Mouse (Mus musculus) intestine, embryonic 14.5 days (tissue): ENCODE measurements around the gene Pds5a. TPM values are rescaled to one million over a fixed set of nuclear protein-coding genes. Genes with fewer than 3 reads are reported as not detected.

Experiments used
- ATAC-seq: fragments of 200-750 bp; cut with Nextera tagmentation; replicated peaks from 2 replicates; pipeline ENCODE4 v1.8.0; 2017; ENCODE audit warnings: low read depth, moderate number of reproducible peaks, moderate TSS enrichment, moderate library complexity; ENCODE audit not compliant: low FRiP score, low TSS enrichment
- DNase-seq: peaks from one replicate; pipeline ENCODE4 v3.0.0-alpha.2; 2018; ENCODE audit warnings: low spot score
- H3K27ac ChIP-seq: fragments of 300-500 bp; sonication (generic); 2 replicates; pipeline ENCODE4 v1.5.1; 2014; ENCODE audit warnings: low read depth, mild to moderate bottlenecking, control low read depth
- H3K27me3 ChIP-seq: fragments of 300-500 bp; sonication (generic); replicated peaks from 2 replicates; pipeline ENCODE4 v1.6.1; 2014; ENCODE audit warnings: low read length, control low read depth; ENCODE audit not compliant: control insufficient read depth, insufficient read depth
- H3K36me3 ChIP-seq: fragments of 300-500 bp; sonication (generic); 2 replicates; pipeline ENCODE4 v1.6.1; 2014; ENCODE audit warnings: low read length, control low read depth; ENCODE audit not compliant: control insufficient read depth, insufficient read depth
- H3K4me1 ChIP-seq: fragments of 300-500 bp; sonication (generic); replicated peaks from 2 replicates; pipeline ENCODE4 v1.6.1; 2014; ENCODE audit warnings: low read length, control low read depth, mixed read lengths; ENCODE audit not compliant: control insufficient read depth, insufficient read depth
- H3K4me2 ChIP-seq: fragments of 300-500 bp; sonication (generic); 2 replicates; pipeline ENCODE4 v1.6.1; 2014; ENCODE audit warnings: low read length
- H3K4me3 ChIP-seq: fragments of 300-500 bp; sonication (generic); 2 replicates; pipeline ENCODE4 v1.5.1; 2014; ENCODE audit warnings: low read depth, low read length, control low read depth, mixed read lengths
- H3K9ac ChIP-seq: fragments of 300-500 bp; sonication (generic); 2 replicates; pipeline ENCODE4 v1.6.1; 2014; ENCODE audit warnings: mild to moderate bottlenecking, low read length
- H3K9me3 ChIP-seq: fragments of 300-500 bp; sonication (generic); 2 replicates; pipeline ENCODE4 v1.6.1; 2016; ENCODE audit warnings: low read length, control low read depth; ENCODE audit not compliant: control insufficient read depth
- WGBS: fragments of 180-500 bp; shearing (Covaris S2); extraction: QIAGEN DNeasy Blood & Tissue Kit; methylation state at CpG from one replicate; pipeline ENCODE4 v1.1.7; 2014; 5-methylcytosine and 5-hydroxymethylcytosine counted together
- polyA plus RNA-seq: library from polyadenylated mRNA; unstranded; fragments of >200 nt; fragmentation: Nextera tagmentation; extraction: Ambion mirVana; gene quantifications from 2 replicates; pipeline ENCODE4 v1.2.1, GENCODE M21; 2014

Pds5a gene
- polyA plus RNA-seq, 1 experiment from 2014 or later = 88.7 TPM

DNA sequence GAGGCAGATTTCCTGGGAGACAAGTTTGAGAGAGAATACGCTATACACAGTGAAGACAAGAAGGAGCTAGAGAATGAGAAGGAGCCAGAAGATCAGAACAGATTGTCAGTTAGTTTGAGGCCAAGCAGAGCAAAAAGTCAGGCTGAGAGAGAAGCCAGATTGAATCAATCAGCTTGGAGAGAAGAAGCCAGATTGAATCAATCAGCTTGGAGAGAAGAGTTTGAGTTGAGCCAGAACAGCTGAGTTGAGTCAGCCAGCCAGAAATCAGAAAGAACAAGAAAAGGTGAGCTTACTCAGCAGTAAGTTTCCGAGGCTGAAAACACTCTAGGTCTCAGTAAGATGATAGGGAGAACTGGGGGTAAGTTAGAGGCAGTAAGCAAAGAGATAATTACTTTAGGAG is 123.2 kb downstream of the Pds5a start:
- Histone ChIP-seq H3K4me2 (no peak overlapping the region), H3K9me3 (no peaks in the 10 kb centered on the region), H3K9ac (no peak overlapping the region), H3K4me3 (no peak overlapping the region), H3K27me3 (no peaks in the 10 kb centered on the region), H3K27ac (no peak overlapping the region), H3K4me1 (no peaks in the 10 kb centered on the region), H3K36me3 (peaks cover 36% of the 10 kb centered on the region)
- ATAC-seq (no peak), DNase-seq (no peak)
- WGBS = 79% methylated on average over 2 of the region's 2 CpGs

DNA sequence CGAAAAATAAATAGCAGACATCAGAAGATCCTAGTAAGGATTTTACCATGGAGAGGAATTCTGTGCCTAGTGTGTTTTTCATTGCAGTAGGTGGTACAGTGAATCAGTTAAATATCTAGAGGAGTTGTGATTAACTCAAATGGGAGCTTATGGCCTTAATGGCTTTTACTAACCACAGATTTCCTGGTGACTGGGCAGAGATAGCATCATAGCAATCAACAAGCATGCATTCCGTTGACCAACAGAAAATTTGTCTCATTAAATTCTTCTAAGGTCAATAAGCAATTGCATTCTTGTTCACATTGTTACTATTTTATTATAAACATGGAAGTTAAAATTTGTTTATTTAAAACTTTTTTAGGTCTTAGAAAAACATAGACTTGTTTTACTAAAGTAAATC is 132.6 kb downstream of the Pds5a start:
- Histone ChIP-seq H3K9ac (no peak overlapping the region), H3K27ac (no peak overlapping the region), H3K4me3 (no peak overlapping the region), H3K4me1 (no peaks in the 10 kb centered on the region), H3K4me2 (no peak overlapping the region), H3K27me3 (no peaks in the 10 kb centered on the region), H3K9me3 (no peaks in the 10 kb centered on the region), H3K36me3 (peaks cover 28% of the 10 kb centered on the region)
- DNase-seq = no peak
- 85% methylated on average over 2 of the region's 2 CpGs for WGBS
- ATAC-seq = no peak

DNA sequence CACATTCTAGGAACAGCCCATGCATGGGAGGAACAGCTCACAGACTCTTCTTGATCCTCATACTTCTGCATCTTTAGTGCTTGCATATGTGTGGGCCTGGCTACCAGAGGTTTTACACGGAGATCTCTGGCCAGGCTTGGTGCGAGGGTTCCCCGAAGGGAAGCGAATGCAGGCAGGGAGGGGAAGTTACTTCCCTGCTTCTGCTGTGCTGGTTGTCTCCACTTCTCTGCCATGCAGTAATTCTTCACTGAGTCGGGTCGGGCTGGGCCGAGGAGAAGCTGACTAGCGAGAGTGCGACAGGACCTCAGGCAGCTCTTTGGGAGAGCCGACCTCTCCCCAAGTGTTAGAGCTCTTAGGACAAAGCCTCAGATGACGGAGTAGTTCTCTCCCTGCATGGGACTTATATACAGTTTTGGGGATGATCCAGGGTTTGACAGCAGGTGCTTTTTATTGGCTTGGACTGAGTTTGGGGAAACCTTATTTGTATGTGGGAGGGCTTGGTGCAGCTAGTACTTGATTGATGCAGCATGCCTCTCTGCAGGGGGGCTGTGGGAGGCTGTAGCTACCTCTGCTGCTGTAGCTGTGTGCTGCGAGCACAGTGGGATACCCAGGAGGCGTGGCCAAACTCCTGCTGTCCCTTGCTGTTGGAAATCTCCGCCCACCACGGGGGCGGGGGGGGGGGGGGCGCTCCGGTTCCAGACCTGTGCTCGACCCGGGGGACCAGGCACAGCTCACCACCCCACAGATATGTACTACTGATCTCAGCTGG is 136.8 kb downstream of the Pds5a start:
- peak; percentile 52 for DNase-seq
- WGBS = 49% methylated on average over 20 of the region's 20 CpGs

DNA sequence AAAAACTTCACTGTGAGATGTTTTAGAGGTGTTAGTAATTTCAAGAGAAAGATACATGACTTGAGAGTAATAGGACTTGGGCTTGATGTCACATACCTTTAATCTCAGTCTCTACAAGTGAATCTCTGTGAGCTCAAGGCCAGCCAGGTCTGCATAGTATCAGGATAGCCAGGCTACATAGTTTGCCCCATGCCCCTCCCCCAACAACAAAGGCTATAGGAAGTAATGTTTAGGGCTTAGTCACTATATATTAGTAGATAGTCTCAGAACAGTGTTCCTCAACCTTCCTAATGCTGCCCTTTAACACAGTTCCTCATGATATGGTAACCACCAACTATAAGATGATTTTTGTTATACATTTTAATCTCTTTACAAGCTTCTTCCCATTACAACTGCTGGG is 141.0 kb downstream of the Pds5a start:
- no peak for ATAC-seq

More for the DNA sequence above, 136.8 kb downstream of the Pds5a start:
- no peak for ATAC-seq
- H3K27me3 ChIP-seq = no peaks in the 10 kb centered on the region
- no peak overlapping the region for H3K9ac ChIP-seq
- no peak overlapping the region for H3K4me2 ChIP-seq
- H3K9me3 ChIP-seq = no peaks in the 10 kb centered on the region
- peaks cover 5% of the 10 kb centered on the region; the same call in 1 of the 2 replicates for H3K36me3 ChIP-seq
- no peaks in the 10 kb centered on the region for H3K4me1 ChIP-seq
- H3K27ac ChIP-seq = no peak overlapping the region
- H3K4me3 ChIP-seq = no peak overlapping the region

More for the DNA sequence above, 141.0 kb downstream of the Pds5a start:
- Histone ChIP-seq H3K4me1 (no peaks in the 10 kb centered on the region), H3K9ac (no peak overlapping the region), H3K27me3 (no peaks in the 10 kb centered on the region), H3K4me3 (no peak overlapping the region), H3K9me3 (no peaks in the 10 kb centered on the region), H3K36me3 (peaks cover 3% of the 10 kb centered on the region; the same call in 1 of the 2 replicates), H3K4me2 (no peak overlapping the region), H3K27ac (no peak overlapping the region)
- no peak for DNase-seq

Other genes starting within 250 kb of the Pds5a start
- 2.4 TPM in 1 of 2 replicates, not detected in the other for gene Gm43552, start 205.4 kb downstream of the Pds5a start, polyA plus RNA-seq
- gene Smim14, start 161.1 kb downstream of the Pds5a start, polyA plus RNA-seq = 109 and 111 TPM in 2 replicates
- 123 and 124 TPM in 2 replicates for gene Ube2k, start 161.0 kb downstream of the Pds5a start, polyA plus RNA-seq
- gene N4bp2, start 65.2 kb upstream of the Pds5a start, polyA plus RNA-seq = 41.0 and 43.4 TPM in 2 replicates
- 0.73 and 0.77 TPM in 2 replicates for gene Rhoh, start 162.9 kb upstream of the Pds5a start, polyA plus RNA-seq
- gene Chrna9, start 236.6 kb upstream of the Pds5a start, polyA plus RNA-seq = not detected in 2 replicates